Mouse (Mus musculus) ES-CJ7 (cell line): ENCODE measurements around the gene Lrch1.
A peak's percentile ranks its signal among the peaks of the same experiment; 100 is the strongest.

ENCODE experiments used
- DNase-seq: peaks from one replicate; pipeline ENCODE4 v3.0.0; 2011; ENCODE audit warnings: low read depth, low spot score

The Lrch1 gene

GRCm38 (mm10) chr14:74946751-74947375 is 813 bp downstream of the Lrch1 start:
- DNase-seq, result peak; percentile 37

DNA sequence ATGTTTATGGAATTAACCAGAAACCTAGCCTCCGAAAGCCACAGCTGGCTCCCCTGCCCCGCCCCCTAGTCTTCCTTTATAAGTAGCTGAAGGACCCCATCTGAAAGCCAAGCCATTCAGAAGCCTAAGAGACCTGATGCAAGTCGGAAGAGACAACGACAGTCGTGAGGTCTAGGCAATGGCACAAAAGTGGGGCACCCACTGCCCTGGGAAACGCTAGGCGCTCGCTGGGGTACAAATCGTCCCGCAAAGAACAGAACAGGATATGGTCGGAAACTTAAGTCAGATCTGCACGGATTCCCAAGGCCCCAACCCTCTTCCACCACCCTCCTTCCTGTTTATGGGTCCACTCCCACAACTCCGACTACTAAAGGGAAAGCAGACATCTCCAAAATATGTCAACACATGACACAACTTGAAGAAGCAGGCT is 1.3 kb downstream of the Lrch1 start:
- DNase-seq, result peak; percentile 22

GRCm38 (mm10) chr14:74945266-74946215 is 2.1 kb downstream of the Lrch1 start:
- DNase-seq, result no peak

DNA sequence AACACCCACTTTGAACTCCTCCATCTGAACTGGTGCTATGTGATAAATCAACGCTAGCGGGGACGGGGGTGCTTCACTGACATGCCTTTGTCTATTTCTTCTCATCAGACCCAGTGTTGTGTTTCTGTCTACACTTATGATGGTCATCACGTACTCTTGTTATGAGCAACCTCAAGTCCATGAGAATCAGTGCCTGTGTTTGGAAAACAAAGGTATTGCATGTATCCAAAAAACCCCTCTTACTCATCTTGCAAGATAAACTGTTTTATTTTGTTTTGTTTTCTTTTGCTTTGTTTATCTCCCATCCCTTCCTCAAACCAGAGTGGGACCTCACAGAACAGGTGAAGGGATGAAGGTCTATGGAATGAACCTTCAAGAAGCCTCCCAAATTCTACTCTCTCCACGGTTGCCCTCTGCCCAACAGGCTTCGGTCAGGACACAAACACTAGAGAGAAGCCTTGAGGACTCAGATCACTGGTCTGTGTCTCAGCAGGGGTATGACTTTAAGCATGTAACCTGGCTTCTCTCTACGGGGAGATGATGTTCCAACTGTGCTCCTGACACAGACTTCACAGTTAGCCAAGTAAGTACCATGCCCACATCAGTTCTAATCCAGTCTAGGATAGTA is 3.4 kb downstream of the Lrch1 start:
- no peak for DNase-seq

- no peak for DNase-seq
Measured at GRCm38 (mm10) chr14:74943581-74944117, 4.0 kb downstream of the Lrch1 start.

DNA sequence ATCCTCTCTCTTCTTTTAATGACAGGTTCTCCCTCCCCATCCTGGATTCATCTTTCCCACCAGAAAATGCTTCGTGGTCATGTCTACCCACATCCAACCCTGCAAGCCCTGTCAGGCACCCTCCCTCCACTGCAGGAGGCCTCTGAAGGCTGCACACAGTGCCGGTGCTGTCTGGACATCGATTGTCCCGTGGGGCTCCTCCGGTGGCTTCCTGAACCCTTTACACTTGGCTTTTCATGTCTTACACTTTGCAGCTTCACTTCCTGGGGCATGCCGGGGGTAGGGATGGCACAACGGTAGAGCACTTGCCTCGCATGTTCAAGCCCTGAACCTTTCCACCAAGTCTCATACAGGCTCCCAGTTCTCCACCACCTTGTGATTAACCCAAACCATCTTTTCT is 4.7 kb downstream of the Lrch1 start:
- DNase-seq, result no peak

DNA sequence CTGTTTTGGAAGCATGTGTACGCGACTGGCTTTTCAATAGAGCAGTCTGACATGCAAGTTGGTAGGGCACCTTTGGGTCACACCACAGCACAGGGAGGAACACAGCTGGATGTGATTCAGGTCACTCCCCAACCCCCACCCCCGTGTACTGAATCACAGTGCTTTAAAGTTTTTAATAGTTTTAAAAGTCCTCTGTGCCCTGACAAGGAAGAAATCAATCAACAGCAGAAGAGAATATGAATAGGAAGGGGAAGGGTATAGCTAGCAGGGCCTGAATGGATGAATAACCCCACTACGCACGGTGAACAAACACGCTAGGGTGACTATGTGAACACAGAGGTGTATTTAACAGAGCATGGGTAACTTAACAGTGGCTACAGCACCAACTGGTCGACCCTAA is 6.1 kb downstream of the Lrch1 start:
- no peak for DNase-seq

DNA sequence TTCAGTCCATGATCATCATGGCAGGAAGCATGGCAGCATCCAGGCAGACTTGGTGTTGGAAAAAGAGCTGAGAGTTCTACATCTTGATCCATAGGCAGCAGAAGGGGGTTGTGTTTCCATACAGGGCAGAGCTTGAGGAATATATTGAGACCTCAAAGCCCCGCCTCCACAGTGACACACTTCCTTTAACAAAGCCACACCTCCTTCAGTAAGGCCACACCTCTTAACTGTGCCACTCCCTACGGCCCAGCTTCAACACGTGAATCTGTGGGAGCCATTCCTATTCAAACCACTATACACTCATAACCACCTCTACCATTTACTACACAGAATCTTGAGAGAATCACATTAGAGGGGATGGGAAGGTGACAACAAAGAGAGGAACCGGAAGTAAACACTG is 6.9 kb downstream of the Lrch1 start:
- DNase-seq, result peak; percentile 66

- DNase-seq, result no peak
Measured at GRCm38 (mm10) chr14:74939355-74939754, 8.3 kb downstream of the Lrch1 start.

- DNase-seq, result no peak
Measured at GRCm38 (mm10) chr14:74938896-74939295, 8.8 kb downstream of the Lrch1 start.

DNA sequence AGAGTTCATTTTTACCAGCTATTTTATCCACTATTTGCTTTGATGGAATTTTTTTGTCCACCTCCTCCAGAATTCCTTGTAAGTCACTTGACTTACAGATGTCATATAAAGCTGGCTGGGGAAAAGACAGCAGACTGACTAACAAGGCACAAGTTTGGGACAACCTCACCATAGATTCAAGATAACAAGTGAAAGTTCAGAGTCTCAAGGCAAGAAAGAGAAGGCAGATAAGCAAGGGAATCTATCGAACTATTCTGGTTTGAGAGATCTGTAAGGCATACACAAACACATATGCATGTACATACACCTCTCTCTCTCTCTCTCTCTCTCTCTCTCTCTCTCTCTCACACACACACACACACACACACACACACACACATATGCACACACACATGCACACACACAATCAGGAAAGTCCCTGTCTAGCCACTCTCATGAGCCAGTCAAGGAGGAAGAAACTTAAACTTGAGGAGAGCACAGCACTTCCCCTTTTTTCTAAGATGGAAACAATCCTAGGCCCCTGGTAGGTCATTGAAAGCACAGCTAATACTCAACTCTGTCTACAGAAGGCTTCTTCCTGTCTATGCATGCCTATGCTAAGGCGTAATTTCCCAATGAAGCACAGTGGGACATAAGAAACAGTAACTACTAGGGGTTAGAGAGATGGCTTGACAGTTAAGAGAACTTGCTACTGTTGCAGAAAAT is 11.0 kb downstream of the Lrch1 start:
- DNase-seq, result no peak

- DNase-seq, result no peak
Measured at GRCm38 (mm10) chr14:74935111-74935510, 12.6 kb downstream of the Lrch1 start.

GRCm38 (mm10) chr14:74933960-74934710 is 13.5 kb downstream of the Lrch1 start:
- DNase-seq, result peak; percentile 77

DNA sequence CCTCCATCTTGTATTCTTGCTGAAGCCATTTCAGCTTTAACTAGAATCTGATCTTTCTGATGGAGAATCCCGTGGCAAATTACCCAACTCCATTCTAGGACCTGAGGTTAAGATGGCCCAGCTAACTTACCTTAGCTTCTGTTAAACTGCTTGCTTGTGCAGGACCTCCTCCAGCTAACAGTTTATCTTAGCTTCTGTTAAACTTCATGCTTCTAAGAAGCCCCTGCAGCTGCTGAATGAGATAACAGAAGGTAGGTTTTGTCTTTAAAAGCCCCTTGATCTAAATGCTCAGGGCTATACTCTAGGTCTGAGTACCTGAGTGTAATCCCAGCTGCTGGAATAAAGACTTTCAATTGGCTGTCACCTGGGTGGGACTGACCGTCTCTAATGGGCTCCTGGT is 17.9 kb downstream of the Lrch1 start:
- no peak for DNase-seq

DNA sequence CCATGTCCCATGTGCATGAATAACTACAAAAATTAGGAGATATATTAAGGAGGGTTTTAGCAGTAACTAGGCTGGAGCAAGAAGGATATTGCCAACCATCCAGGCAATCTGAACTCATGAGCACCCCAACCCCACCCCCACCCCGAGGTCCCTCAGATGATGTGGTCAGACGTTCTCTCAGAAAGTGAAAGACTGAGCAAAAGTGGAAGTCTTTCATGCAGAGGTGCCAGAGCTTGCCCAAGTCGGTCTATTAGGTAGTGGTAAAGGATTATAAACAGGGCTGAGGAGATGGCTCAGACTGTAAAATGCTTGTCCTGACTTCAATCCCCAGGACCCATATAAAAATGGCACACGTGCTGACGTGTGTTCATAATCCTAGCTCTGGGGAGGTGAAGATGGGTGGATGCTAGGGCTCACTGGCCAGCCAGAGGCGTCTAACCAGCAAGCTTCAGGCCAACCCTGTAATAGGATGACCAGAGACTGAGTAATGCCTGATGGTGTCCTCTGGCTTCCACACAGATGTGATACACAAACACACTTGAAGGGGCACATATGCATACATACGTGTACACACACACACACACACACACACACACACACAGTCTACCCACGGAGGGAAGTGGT is 18.8 kb downstream of the Lrch1 start:
- no peak for DNase-seq

- no peak for DNase-seq
Measured at GRCm38 (mm10) chr14:74926899-74927571, 20.6 kb downstream of the Lrch1 start.

DNA sequence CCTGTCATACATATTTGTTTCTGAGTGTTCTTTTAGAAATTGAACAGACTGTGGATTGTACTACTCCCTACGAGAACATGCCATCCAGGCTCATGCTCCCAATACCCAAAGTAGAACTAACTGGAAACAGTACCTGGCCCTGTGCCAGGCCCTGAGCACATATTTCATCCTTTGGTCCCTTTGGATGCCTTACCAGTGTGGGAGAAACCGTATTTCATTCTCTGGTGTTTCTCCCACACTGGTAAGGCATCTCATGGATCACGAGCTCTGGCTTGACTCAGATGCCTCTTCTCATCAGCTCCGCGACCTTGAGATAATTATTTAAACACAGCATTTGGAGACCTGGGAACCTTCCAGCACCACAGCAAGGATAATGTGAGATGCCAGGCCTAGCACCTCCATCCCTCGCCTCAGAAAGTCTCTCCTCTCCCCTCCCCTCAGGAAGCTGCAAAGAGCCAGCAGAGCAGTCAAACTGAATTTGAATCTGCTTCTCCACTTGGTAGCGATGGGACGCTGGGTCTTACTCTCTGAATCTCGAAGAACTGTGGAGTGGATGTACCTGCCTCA is 21.6 kb downstream of the Lrch1 start:
- no peak for DNase-seq

DNA sequence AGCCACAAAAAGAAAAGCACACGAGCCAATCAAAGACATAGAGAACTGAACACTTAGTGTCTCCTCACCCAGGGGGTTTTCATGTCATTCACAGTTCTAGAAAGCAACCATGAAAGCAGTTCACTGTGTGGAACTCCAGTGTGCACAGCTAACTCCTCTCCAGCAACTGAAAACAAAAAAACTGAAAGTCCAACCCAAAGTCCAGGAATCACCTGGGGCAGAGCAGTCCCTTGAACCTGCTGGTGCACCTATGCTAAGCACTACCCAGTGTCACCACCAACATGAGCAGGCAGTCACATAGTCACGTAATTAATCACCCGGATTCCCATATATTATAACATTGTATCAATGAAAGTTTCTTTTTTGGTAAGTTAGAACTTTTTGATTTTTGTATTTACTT is 23.2 kb downstream of the Lrch1 start:
- DNase-seq, result no peak

- DNase-seq, result no peak
Measured at GRCm38 (mm10) chr14:74924031-74924430, 23.6 kb downstream of the Lrch1 start.
